Mouse (Mus musculus) macrophage (primary cell): ENCODE measurements around the gene Litaf. TPM values are rescaled to one million over a fixed set of nuclear protein-coding genes. Genes with fewer than 3 reads are reported as not detected.
"Not testable (repeated sequence)": the region's sequence is repeated elsewhere in the genome, so short reads cannot be mapped to it uniquely, and the experiment has no call there.

ENCODE experiments used
- H3K27ac ChIP-seq: fragments of 350-480 bp; formaldehyde crosslinking; 2 replicates; pipeline ENCODE4 v1.9.0; 2021
- H3K36me3 ChIP-seq: fragments of 350-480 bp; formaldehyde crosslinking; 2 replicates; pipeline ENCODE4 v1.9.0; 2021; ENCODE audit errors: inconsistent target
- H3K4me3 ChIP-seq: fragments of 350-480 bp; formaldehyde crosslinking; 2 replicates; pipeline ENCODE4 v1.9.0; 2021; ENCODE audit errors: inconsistent target
- H3K79me2 ChIP-seq: fragments of 350-480 bp; formaldehyde crosslinking; 2 replicates; pipeline ENCODE4 v1.9.0; 2021; ENCODE audit errors: inconsistent target
- WGBS: methylation state at CpG from one replicate; pipeline ENCODE4 v1.1.7; 2026; ENCODE audit warnings: inconsistent platforms; ENCODE audit not compliant: missing documents; 5-methylcytosine and 5-hydroxymethylcytosine counted together
- polyA plus RNA-seq: library from polyadenylated mRNA; stranded (reverse); fragments of 250-400 nt; gene quantifications from 3 replicates; pipeline ENCODE4 v1.2.4, GENCODE M21; 2018; ENCODE audit warnings: inconsistent platforms

Gene Litaf
- polyA plus RNA-seq, 1 experiment from 2014 or later, result 1,163 TPM

- 53% methylated on average over 11 of the region's 11 CpGs for WGBS
- peaks cover 51% of the 10 kb centered on the region for H3K36me3 ChIP-seq
These were observed 86.7 kb downstream of the Litaf start for GRCm38 (mm10) chr16:10979064-10979803.

DNA sequence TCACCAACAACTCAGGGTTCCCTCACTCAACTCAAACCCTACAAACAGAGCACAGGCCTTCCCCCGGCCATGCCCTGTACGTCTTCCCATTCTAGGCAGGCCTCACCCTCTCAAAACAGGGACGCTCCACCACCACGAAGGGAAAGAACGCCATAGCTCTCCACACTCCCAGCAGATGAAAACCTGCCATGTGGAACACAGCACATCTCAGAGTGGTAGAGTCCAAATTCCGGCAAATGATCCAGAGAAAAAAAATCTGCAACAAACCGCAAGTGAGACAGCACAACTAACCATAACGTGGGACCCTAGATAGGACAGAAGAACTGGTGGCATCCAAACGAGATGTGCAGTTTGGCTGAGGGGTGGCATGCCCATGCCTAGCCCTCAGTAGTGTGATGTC lies 88.1 kb downstream of the Litaf start:
- peaks cover 60% of the 10 kb centered on the region for H3K36me3 ChIP-seq
- H3K79me2 ChIP-seq, result peaks cover 100% of the 10 kb centered on the region
- WGBS, result 73% methylated on average over 9 of the region's 9 CpGs
- no peak overlapping the region for H3K4me3 ChIP-seq
- H3K27ac ChIP-seq, result 0 out of 2 replicates have a peak overlapping the region, but pooled peaks have one; percentile 42

More at GRCm38 (mm10) chr16:10979064-10979803, 86.7 kb downstream of the Litaf start:
- H3K79me2 ChIP-seq, result peaks cover 100% of the 10 kb centered on the region
- peak overlapping the region; percentile 37 for H3K27ac ChIP-seq
- H3K4me3 ChIP-seq, result no peak overlapping the region

DNA sequence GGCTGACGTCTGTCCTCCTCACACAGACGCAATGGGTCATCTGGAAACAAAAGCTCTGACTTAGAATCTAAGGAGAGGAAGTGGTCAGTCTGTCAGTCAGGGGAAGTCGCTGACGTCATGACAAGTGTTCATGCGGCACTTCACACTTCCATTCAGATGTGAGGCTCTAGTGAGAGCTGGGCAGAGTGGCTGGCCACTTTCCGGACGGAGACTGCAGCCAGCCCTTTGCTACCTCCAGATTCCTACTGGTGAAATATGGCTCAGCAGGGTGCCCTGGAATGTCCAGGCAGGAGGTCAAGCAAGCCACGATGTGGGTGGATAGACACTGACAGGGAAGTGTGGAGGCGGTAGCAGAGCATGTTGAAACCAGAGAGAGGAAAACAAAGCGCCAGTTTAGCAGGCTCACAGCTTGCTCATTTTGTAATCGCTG lies 89.7 kb downstream of the Litaf start:
- Histone ChIP-seq H3K27ac (peak overlapping the region; percentile 42), H3K4me3 (no peak overlapping the region), H3K79me2 (peaks cover 100% of the 10 kb centered on the region), H3K36me3 (peaks cover 67% of the 10 kb centered on the region)
- 19% methylated on average over 11 of the region's 11 CpGs for WGBS

DNA sequence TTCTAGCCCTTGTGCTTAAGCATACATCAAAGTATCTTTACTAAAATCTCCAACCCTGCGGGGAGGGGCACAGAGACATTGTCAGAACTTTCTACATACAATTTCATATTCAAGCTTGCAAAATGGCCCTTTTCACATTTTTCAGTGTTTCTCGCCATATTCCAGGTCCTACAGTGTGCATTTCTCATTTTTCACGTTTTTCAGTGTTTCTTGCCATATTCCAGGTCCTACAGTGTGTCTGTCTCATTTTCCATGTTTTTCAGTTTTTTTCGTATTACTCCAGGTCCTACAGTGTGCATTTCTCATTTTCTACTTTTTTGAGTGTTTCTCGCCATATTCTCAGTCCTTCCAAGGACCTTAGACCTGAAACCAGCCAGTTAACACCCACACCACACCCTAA lies 91.0 kb downstream of the Litaf start:
- peaks cover 100% of the 10 kb centered on the region for H3K79me2 ChIP-seq
- H3K36me3 ChIP-seq, result peaks cover 61% of the 10 kb centered on the region
- no peak overlapping the region for H3K4me3 ChIP-seq
- H3K27ac ChIP-seq, result no peak overlapping the region
- WGBS, result 84% methylated on average over 5 of the region's 5 CpGs

DNA sequence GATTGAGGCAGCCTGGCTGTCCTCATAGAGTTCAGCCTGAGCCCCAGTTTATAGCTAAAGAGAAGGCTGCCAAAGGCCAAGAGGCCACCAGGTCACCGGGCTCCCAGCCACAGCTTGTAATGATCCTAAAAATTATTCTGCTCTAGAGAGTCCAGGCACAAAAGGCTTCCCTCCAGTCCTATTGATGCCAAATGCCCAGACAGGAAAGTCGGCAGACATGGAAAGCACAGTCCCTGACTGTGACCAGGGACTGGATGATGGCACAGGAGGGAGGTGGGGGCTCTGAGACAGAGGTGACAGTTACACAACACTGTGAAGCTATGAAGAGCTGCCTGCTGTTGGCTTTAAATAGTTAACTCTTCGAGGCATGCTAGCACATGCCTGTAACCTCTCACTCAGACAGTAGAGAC lies 91.9 kb downstream of the Litaf start:
- Histone ChIP-seq H3K4me3 (no peak overlapping the region), H3K79me2 (peaks cover 100% of the 10 kb centered on the region), H3K27ac (no peak overlapping the region), H3K36me3 (peaks cover 61% of the 10 kb centered on the region)
- 79% methylated on average over 3 of the region's 3 CpGs for WGBS

GRCm38 (mm10) chr16:10972259-10972658 lies 93.7 kb downstream of the Litaf start:
- WGBS, result 92% methylated on average over 6 of the region's 6 CpGs
- no peak overlapping the region for H3K27ac ChIP-seq

DNA sequence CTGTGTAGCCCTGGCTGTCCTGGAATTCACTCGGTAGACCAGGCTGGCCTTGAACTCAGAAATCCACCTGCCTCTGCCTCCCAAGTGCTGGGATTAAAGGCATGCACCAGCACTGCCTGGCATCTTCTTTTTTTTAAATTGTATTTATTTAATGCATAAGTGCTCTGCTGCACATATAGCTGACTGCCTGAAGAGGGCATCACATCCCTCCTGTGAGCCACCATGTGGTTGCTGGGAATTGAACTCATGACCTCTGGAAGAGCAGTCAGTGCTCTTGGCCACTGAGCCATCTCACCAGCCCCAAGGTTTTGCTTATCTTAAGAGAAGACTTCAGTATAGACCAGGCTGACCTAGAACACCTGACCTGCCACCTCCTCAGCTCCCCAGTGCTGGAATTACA lies 96.0 kb downstream of the Litaf start:
- peak overlapping the region; percentile 45 for H3K27ac ChIP-seq
- H3K79me2 ChIP-seq, result peaks cover 100% of the 10 kb centered on the region
- 22% methylated on average over 1 of the region's 1 CpGs for WGBS
- peaks cover 57% of the 10 kb centered on the region for H3K36me3 ChIP-seq
- not testable (repeated sequence) for H3K4me3 ChIP-seq

More at GRCm38 (mm10) chr16:10972259-10972658, 93.7 kb downstream of the Litaf start:
- Histone ChIP-seq H3K79me2 (peaks cover 100% of the 10 kb centered on the region), H3K4me3 (no peak overlapping the region), H3K36me3 (peaks cover 56% of the 10 kb centered on the region)

GRCm38 (mm10) chr16:10969342-10969741 lies 96.6 kb downstream of the Litaf start:
- Histone ChIP-seq H3K27ac (peak overlapping the region; percentile 45), H3K79me2 (peaks cover 100% of the 10 kb centered on the region), H3K4me3 (no peak overlapping the region), H3K36me3 (peaks cover 52% of the 10 kb centered on the region)
- WGBS, result 2% methylated on average over 5 of the region's 5 CpGs

DNA sequence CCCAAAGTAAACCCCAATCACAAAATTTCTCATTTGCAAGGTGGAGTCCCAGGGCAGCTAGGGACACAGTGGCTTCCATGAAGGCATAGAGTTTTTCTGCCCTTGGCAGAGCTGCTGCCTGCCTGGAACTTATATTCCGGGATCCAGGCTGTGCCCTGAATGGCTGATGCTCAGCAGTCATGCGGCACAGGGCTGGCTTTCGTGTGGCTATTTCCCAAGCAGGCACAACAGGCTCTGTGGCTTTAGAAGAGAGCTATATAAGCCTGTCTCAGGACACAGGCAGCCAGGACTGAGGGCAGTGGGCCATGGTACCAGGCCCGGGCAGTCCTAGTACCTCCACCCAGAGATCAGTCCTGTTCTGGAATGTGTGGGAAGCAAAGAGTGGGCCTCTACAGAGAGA lies 97.7 kb downstream of the Litaf start:
- Histone ChIP-seq H3K27ac (no peak overlapping the region), H3K36me3 (peaks cover 52% of the 10 kb centered on the region), H3K79me2 (peaks cover 100% of the 10 kb centered on the region), H3K4me3 (no peak overlapping the region)
- WGBS, result 88% methylated on average over 4 of the region's 4 CpGs

GRCm38 (mm10) chr16:10967756-10968155 lies 98.2 kb downstream of the Litaf start:
- Histone ChIP-seq H3K4me3 (no peak overlapping the region), H3K27ac (no peak overlapping the region), H3K79me2 (peaks cover 100% of the 10 kb centered on the region), H3K36me3 (peaks cover 52% of the 10 kb centered on the region)
- 96% methylated on average over 7 of the region's 7 CpGs for WGBS

DNA sequence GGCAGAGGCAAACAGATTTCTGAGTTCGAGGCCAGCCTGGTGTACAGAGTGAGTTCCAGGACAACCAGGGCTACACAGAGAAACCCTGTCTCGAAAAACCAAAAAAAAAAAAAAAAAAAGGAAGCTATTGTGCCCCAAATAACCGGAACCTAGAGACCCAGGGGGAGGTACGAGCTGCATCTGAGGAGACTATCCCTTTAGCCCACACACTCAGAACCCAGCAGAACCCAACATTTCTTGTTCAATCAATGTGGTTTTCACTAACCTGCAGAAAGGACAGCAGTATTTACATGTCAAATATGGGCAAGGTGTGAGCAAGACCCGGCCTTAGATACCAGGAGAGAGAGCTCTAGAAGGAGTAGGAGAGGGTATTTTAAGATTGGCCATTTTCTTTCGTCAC lies 98.9 kb downstream of the Litaf start:
- WGBS, result 28% methylated on average over 6 of the region's 6 CpGs
- H3K4me3 ChIP-seq, result no peak overlapping the region
- H3K79me2 ChIP-seq, result peaks cover 99% of the 10 kb centered on the region
- H3K27ac ChIP-seq, result no peak overlapping the region
- peaks cover 53% of the 10 kb centered on the region for H3K36me3 ChIP-seq

GRCm38 (mm10) chr16:10965034-10965433 lies 100.9 kb downstream of the Litaf start:
- H3K36me3 ChIP-seq, result peaks cover 65% of the 10 kb centered on the region
- 76% methylated on average over 2 of the region's 2 CpGs for WGBS
- H3K4me3 ChIP-seq, result no peak overlapping the region
- peaks cover 98% of the 10 kb centered on the region for H3K79me2 ChIP-seq
- no peak overlapping the region for H3K27ac ChIP-seq

DNA sequence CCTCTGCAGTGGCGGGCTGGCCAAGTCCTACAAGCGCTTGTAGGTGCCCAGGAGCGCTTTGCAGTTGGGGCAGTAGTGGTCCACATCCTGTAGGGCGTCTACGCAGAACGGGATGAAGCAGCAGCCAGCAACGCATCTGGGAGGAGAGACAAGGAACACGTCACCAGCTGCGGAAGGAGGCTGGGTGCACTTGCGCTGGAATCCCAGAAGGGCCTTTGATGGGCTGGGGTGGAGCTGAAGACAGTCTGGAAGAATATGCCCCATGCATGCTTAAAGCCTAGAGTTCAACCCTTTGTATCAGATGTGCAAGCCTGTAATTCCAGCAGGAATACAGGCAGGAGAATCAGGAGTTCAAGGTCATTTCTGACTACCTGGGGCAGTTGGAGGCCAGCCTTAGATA lies 105.0 kb downstream of the Litaf start:
- Histone ChIP-seq H3K36me3 (peaks cover 82% of the 10 kb centered on the region), H3K79me2 (peaks cover 61% of the 10 kb centered on the region), H3K4me3 (no peak overlapping the region), H3K27ac (no peak overlapping the region)
- 92% methylated on average over 10 of the region's 10 CpGs for WGBS

DNA sequence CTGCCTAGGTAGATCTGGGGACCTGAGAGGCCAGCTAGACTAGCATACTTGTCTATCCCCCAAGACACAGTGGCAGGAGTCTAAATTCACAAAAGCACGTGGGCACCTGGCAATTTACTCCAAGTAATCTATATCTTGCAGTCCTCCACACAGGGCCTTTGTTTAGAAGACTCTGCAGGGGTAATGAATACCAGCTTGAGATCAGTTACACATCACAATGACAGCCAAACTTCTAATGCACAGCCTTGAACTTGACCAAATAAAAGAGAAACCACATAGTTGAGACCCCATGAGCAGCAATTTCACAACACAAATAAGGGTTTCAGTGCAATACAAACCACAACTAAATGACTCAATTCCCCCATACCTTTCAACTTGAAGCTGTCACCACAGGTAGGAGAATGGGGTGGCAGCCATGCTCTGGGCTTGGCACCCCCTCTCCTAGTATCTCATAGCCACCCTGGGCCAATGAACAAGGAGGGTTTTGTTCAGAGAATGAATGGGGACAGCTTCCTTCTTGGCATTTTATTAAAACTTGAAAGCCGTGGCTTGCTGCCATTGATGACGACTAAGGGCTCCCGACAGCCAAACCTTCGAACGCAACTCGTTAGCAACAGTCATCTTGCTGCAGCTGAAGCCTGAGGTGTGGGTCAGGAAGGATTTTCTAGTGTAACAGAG lies 107.1 kb downstream of the Litaf start:
- peaks cover 41% of the 10 kb centered on the region for H3K79me2 ChIP-seq
- no peak overlapping the region for H3K4me3 ChIP-seq
- 73% methylated on average over 6 of the region's 7 CpGs for WGBS
- peaks cover 70% of the 10 kb centered on the region for H3K36me3 ChIP-seq
- H3K27ac ChIP-seq, result no peak overlapping the region

GRCm38 (mm10) chr16:10958307-10958706 lies 107.7 kb downstream of the Litaf start:
- not testable (repeated sequence) for H3K27ac ChIP-seq, H3K4me3 ChIP-seq
- H3K36me3 ChIP-seq, result peaks cover 64% of the 10 kb centered on the region
- WGBS, result 34% methylated on average over 12 of the region's 12 CpGs
- H3K79me2 ChIP-seq, result peaks cover 35% of the 10 kb centered on the region; the same call in 1 of the 2 replicates
